Mouse (Mus musculus) lung, postnatal 0 days (tissue): ENCODE data around the gene Sh2d6.

Source experiments
- CTCF ChIP-seq: IDR thresholded peaks from 2 replicates; pipeline ENCODE4 v1.5.1; 2016; ENCODE audit warnings: antibody characterized with exemption, mild to moderate bottlenecking
- EP300 ChIP-seq: IDR thresholded peaks from 2 replicates; pipeline ENCODE4 v1.6.1; 2016; ENCODE audit warnings: antibody characterized with exemption, mild to moderate bottlenecking, control low read depth

DNA sequence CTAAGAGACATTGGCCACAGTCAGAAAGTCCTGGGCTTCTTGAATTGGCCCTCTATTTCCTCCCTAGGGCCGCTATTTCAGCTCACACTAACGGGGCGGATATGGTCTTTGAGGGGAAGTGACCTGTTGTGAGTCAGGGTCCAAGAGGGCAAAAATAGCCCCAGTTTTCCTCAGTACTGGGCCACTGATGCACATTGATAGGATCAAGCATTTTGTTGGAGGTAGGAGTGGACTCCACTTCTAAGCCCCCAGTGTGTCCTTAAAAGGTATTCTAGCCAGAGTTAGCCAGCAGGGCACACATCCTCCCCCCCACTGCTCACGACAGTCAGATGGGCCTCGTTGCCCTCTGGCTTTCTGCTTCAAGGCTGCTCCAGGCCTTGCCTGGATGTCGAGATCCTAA is 28.5 kb upstream of the Sh2d6 start:
- TF ChIP-seq CTCF, result no peak
- no peak for TF ChIP-seq EP300
